Mouse (Mus musculus) left cerebral cortex, postnatal 10 days (tissue): ENCODE results near the gene Chrna1. TPM values are rescaled to one million over a fixed set of nuclear protein-coding genes. Genes with fewer than 3 reads are reported as not detected.
A peak's percentile ranks its signal among the peaks of the same experiment; 100 is the strongest.

Experiments used
- DNase-seq, 2 experiments: peaks; one replicate each; pipeline ENCODE4 v3.0.0; 2021 to 2022; ENCODE audit warnings: low spot score in 2 of 2, mixed read lengths in 1 of 2; ENCODE audit errors: extremely low spot score in 1 of 2
- intact Hi-C: fragments of 180-260 bp; cut with DNase I; formaldehyde crosslinking; loops from one replicate; pipeline ENCODE4 v1.15.1; 2025
- total RNA-seq, 2 experiments: library from RNA; stranded (reverse); gene quantifications; 2 replicates each; pipeline ENCODE4 v1.2.3; 2021

Gene Chrna1
- total RNA-seq, 2 experiments from 2014 or later: 0.14 to 0.24 TPM

- intact Hi-C loops: no loop called here
- DNase-seq: no peak
These were observed 49.7 kb downstream of the Chrna1 start for GRCm38 (mm10) chr2:73530487-73530886.

- DNase-seq: peak; percentile 30 to 90
- intact Hi-C loops: no loop called here
These were observed 50.5 kb downstream of the Chrna1 start, which contains the start of gene Wipf1 for GRCm38 (mm10) chr2:73529356-73530330. Gene Wipf1 (minus strand): TSS chr2:73529734.

DNA sequence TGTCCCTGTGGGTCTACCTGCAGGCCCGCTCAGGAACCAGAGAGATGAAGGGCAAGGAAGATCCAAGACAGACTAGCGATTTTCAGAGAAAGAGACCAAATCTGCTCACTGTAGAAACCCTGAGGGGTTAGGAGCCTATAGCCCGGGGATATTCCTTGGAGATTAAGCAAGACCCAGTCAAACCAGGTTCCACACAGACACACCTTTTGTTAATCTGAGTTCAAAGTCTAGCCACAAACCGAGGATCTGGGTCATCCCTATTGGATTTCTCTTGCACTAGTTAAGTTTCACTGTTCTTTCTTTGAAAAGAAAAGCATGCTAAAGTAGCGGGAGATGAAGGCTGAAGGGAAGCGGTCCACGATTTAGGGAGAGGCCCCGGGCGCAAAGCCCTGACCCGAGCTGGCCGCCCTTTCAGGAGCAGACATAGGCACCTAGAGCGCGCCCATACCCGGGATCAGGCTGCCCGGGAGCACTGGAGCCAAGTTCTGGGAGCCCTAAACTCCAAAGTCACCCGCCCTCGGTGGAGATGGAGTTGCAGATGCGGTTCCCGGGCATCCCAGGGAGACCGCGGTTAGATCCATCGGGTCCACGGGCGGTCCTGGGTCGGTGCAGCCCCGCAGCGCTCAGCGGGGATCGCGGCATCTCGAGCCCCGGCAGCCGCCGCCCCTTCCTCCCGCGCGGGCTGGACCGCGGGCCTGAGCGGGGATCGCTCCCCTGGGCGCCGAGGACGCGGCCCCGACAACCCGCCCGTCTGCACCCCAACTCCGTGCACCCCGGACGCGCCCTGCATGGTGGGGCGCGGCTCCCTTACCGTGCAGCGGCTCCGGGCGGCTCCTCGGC is 51.4 kb downstream of the Chrna1 start:
- peak in 1 of 2 experiments; percentile 53 for DNase-seq
- intact Hi-C loops: no loop called here

DNA sequence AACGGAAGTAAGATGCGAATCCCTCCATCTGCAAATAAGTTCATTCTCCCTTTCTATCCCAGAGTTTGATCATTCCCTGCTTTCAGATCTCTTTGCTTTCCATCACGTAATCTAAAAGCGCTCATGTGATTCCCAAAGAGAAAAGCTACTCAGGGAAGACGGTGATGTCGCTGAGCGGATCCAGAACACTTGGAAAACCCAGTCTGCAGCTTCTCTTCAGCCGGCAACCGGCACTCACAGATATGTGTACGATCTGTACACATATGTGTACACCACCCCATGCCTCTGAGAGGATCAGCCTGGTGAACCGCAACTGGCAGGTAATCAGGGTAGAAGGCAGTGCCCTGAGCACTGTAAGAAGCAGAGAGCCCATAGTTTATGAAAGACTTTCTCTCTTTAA is 52.2 kb downstream of the Chrna1 start:
- intact Hi-C loops: no loop called here
- DNase-seq: no peak

DNA sequence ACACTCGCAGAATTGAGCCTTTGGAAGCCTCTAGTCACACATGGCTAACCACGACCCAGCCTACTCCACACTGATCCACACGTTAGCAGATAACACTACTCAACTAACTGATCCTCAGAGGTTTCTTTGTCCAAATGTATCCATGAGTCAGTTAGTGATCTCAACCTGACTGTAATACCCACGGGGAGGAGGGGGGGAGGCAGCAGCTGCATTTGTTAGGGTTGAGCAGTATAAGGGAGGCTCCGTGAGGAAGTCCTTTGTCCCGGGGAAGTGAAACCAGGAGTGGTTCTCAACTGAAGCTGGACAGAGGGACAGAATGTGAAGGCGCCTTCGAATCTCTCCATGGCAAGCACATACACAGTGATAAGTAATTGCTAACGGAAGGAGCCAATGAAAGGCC is 53.4 kb downstream of the Chrna1 start:
- intact Hi-C loops: no loop called here
- no peak for DNase-seq

DNA sequence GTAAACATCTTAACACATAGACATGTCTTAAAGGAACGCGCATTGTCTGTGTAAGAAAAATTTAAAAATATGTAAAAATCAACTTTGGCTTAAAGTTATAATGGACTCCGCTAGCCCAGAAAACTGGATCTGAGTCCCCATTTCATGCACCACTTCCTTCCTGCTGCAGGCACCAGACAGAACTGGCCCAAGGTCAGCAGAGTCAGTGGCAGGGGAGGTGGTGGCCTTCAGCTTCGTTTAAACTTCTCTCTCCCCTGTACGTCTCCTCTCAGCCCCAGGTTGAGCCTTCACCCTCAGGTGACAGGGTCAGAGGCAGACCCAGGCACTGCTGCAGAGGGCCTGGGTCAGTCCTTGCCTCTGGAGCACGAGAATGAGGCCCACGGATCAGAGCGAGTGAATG is 57.2 kb downstream of the Chrna1 start:
- intact Hi-C loops: no loop called here
- no peak for DNase-seq

DNA sequence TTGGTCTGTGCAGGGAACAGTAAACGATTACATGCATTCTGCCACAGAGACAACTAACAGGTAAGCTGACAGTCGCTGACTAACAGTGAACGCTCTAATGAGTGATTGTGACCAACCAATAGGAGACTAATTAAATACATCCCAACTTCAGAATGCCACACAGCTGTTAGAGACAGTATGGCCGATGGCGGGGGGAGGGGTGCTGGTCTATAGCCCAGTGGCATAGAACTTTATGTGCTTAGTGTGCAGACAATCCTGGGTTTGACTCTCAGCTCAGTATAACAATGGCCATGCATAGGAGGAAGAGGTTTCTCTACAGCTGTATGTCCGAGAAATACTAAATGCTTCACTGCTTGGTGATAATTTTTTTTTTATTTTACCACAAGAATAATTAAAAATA is 57.8 kb downstream of the Chrna1 start:
- intact Hi-C loops: no loop called here
- DNase-seq: no peak

DNA sequence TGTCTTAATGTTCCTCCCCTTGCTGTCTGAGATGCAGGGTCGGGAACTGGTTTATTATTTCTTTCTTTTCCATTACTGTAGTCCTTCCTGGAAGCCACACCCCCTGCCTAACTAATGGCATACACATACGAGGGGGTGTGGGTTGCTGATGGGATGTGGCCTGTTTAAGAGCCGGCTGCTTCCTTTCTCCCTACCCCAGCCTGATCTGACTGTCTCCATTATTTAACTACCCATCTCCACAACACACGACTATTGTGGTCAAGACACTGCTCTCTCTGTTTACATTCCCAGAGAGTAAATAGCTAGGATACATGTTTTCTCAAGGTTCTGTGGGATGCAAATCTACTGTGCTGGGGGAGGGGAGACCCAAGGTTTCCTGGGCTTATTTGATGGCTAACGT is 58.4 kb downstream of the Chrna1 start:
- DNase-seq: no peak
- intact Hi-C loops: no loop called here

- intact Hi-C loops: no loop called here
- no peak for DNase-seq
These were observed 61.2 kb downstream of the Chrna1 start for GRCm38 (mm10) chr2:73518966-73519365.

DNA sequence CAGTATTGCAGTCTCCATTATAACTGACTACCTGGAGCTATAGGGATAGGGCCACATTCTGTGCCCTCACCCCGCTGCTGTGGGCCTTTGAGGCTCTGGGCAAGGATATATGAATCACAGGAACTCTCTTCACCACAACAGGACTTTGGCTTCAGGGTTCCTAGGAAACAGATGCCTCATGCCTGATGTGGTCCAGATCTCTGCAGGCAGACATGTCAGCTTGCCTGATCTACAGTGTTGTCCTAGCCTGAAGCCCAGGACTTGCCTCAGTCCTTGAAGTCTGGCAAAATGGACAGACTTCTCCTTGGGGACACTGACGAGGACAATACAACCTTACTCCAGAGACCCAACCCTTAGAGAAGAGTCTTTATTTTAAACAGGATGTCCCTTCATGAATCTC is 61.8 kb downstream of the Chrna1 start:
- intact Hi-C loops: no loop called here
- DNase-seq: no peak

GRCm38 (mm10) chr2:73514178-73514577 is 66.0 kb downstream of the Chrna1 start:
- DNase-seq: no peak

More at GRCm38 (mm10) chr2:73514178-73514577, 66.0 kb downstream of the Chrna1 start:
- intact Hi-C loops: no loop called here

Other genes with a start within 250 kb of the Chrna1 start
- 10 to 100 TPM; 30.9 to 36.1 TPM for gene Gpr155, start 193.8 kb downstream of the Chrna1 start, total RNA-seq
- 1 to 10 TPM; 7.5 to 7.9 TPM for gene Wipf1, start 50.6 kb downstream of the Chrna1 start, total RNA-seq
- 100 to 1,000 TPM; 695 to 715 TPM for gene Chn1, start 195.0 kb upstream of the Chrna1 start, total RNA-seq